Mouse (Mus musculus): ENCODE data around the gene Ddx17. TPM values are rescaled to one million over a fixed set of nuclear protein-coding genes. Genes with fewer than 3 reads are reported as not detected.

The Ddx17 gene
- total and polyA plus RNA-seq, 2 experiments from 2014 or later = 14.9 to 223 TPM

DNA sequence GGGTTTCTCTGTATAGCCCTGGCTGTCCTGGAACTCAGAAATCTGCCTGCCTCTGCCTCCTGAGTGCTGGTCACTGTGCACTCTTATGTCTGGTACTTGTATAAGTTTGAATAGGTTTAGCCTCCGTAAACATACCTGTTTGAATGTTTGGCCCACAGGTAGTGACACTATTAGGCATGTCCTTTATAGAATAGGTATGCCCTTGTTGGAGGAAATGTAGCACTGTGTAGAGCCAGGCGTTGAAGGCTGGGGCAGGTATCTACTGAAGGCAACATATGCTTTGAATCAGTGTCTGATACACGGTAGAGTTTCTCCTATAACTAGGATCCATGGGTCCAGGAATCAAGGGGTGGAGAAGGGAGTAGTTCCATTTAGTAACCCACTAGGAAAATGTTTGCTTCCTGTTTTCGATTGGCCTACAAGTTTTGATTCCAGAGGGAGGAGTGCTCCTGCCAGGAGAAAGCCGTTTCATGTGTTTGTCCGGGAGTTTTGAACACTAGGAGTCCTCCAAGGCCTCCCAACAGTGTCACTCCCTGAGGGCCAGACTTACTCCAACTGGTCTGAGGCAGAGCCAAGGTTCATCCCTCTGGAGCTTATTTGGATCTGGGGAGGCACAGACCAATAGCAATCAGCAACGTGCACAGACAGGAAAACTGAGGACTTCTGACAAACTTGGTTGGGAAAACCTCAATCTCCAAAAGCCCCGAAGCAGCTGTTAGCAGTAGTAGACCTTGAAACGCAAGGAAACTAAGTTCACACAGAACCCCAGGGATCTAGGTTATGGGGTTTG, 20.4 kb downstream of the Ddx17 start:
- Histone ChIP-seq H3K9ac (replicated peaks; ENCODE audit: low read depth, low read length) (no peak overlapping the region), H3K9me3 (replicated peaks; ENCODE audit: control insufficient read depth, low read length) (no peaks in the 10 kb centered on the region), H3K27me3 (ENCODE audit: control insufficient read depth, insufficient read depth, low read length) (no peaks in the 10 kb centered on the region), H3K4me2 (ENCODE audit: low read depth, low read length) (no peak overlapping the region), H3K27ac (ENCODE audit: low read depth) (no peak overlapping the region; the same call in 1 of the 2 replicates), H3K4me1 (ENCODE audit: control insufficient read depth, insufficient read depth) (no peaks in the 10 kb centered on the region), H3K36me3 (replicated peaks; ENCODE audit: control insufficient read depth, insufficient read depth, low read length) (peaks cover 60% of the 10 kb centered on the region), H3K4me3 (ENCODE audit: low read depth, low read length) (no peak overlapping the region)
- ATAC-seq (ENCODE audit: insufficient read depth, low read depth) = peak; percentile 52; the same call in 1 of the 2 replicates
- DNase-seq (ENCODE audit: low spot score) = no peak
- TF ChIP-seq CTCF (IDR thresholded peaks at IDR 0.05; ENCODE audit: low read depth) = no peak
- no peak for TF ChIP-seq EP300 (IDR thresholded peaks at IDR 0.05; ENCODE audit: low read depth)
- WGBS = 51% methylated on average over 9 of the region's 9 CpGs

DNA sequence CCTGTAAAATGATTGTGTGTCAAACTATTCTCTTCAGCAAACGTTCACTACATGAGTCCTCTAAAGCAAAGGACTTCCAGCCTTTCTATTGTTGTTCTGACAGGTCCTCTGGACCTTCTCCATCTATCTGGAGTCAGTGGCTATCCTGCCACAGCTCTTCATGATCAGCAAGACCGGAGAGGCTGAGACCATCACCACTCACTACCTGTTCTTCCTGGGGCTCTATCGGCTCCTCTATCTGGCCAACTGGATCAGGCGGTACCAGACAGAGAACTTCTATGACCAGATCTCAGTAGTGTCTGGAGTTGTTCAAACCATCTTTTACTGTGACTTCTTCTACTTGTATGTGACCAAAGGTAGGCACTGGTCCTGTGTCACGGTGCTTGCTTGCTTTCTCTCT, 21.0 kb downstream of the Ddx17 start:
- WGBS = 73% methylated on average over 5 of the region's 5 CpGs

DNA sequence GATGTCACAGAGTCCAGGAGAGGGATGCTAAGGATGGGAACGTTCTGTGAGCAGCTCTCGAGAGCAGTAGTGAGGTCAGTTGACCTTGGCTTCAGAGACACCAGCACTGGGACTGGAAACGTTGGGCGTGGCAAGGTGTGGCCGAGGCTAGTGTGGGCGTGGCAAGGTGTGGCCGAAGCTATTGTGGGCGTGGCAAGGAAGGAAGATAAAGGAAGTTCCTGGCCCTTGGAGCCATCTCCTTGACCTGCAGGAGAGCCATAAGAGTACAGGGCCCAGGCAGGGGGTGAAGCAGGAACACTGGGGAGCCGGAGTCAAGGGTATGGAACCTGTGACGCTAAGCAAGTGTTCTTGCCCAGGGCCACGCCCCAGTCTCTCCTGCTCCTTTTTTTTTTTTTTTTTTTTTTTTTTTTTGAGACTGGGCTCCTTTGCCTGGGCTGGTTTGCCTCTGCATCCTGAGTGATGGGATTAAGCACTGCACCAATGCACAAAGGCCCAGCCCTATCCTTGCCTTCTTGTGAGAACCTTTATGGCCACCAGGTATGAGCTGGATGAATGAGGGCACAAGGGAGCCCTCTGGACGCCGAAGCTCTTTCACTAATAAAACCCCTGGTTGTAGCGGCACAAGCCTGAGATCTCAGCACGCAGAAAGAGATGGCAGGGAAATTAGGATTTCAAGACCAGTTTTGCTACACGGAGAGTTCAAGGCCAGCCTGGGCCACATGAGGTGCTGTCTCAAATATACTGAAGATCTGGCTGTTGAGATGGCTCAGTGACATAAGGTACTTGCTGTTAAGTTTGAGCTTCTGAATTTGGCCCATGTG, 26.9 kb downstream of the Ddx17 start:
- DNase-seq (ENCODE audit: low spot score) (no peak), ATAC-seq (ENCODE audit: insufficient read depth, low read depth) (no peak)
- H3K4me1 ChIP-seq (ENCODE audit: control insufficient read depth, insufficient read depth) = peaks cover 14% of the 10 kb centered on the region
- H3K4me2 ChIP-seq (ENCODE audit: low read depth, low read length) = no peak overlapping the region
- no peak overlapping the region for H3K9ac ChIP-seq (replicated peaks; ENCODE audit: low read depth, low read length)
- H3K27me3 ChIP-seq (ENCODE audit: control insufficient read depth, insufficient read depth, low read length) = no peaks in the 10 kb centered on the region
- H3K9me3 ChIP-seq (replicated peaks; ENCODE audit: control insufficient read depth, low read length) = no peaks in the 10 kb centered on the region
- no peak for TF ChIP-seq CTCF (IDR thresholded peaks at IDR 0.05; ENCODE audit: low read depth)
- TF ChIP-seq EP300 (IDR thresholded peaks at IDR 0.05; ENCODE audit: low read depth) = no peak
- peaks cover 10% of the 10 kb centered on the region; the same call in 1 of the 2 replicates for H3K36me3 ChIP-seq (replicated peaks; ENCODE audit: control insufficient read depth, insufficient read depth, low read length)
- no peak overlapping the region for H3K4me3 ChIP-seq (ENCODE audit: low read depth, low read length)
- WGBS = 58% methylated on average over 16 of the region's 16 CpGs
- no peak overlapping the region for H3K27ac ChIP-seq (ENCODE audit: low read depth)

More for the DNA sequence above, 21.0 kb downstream of the Ddx17 start:
- Histone ChIP-seq H3K4me1 (ENCODE audit: control insufficient read depth, insufficient read depth) (no peaks in the 10 kb centered on the region), H3K9me3 (replicated peaks; ENCODE audit: control insufficient read depth, low read length) (no peaks in the 10 kb centered on the region), H3K27ac (ENCODE audit: low read depth) (no peak overlapping the region), H3K4me3 (ENCODE audit: low read depth, low read length) (no peak overlapping the region), H3K36me3 (replicated peaks; ENCODE audit: control insufficient read depth, insufficient read depth, low read length) (peaks cover 54% of the 10 kb centered on the region), H3K9ac (replicated peaks; ENCODE audit: low read depth, low read length) (no peak overlapping the region), H3K27me3 (ENCODE audit: control insufficient read depth, insufficient read depth, low read length) (no peaks in the 10 kb centered on the region), H3K4me2 (ENCODE audit: low read depth, low read length) (no peak overlapping the region)
- DNase-seq (ENCODE audit: low spot score) (no peak), ATAC-seq (ENCODE audit: insufficient read depth, low read depth) (no peak)
- no peak for TF ChIP-seq EP300 (IDR thresholded peaks at IDR 0.05; ENCODE audit: low read depth)
- TF ChIP-seq CTCF (IDR thresholded peaks at IDR 0.05; ENCODE audit: low read depth) = no peak

DNA sequence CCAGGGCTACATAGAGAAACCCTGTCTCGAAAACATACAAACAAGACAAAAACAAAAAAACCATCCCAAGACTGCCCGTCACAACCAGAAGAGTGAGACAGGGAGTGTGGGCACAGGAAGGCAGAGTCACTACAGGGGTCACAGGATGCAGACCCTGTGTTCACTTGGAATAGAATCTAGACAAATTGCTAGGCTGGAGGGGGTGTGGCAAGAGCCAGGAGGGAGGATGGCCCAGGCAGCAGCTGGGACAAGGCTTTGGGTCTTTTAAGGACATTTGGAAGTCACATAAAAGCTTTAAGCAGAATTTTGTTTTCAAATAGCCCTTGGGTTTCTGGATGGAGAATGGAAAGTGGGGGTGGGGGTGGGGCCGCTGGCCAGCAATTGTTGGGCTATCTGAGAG, 28.0 kb downstream of the Ddx17 start:
- H3K27me3 ChIP-seq (ENCODE audit: control insufficient read depth, insufficient read depth, low read length) = peaks cover 7% of the 10 kb centered on the region; the same call in 1 of the 2 replicates
- TF ChIP-seq EP300 (IDR thresholded peaks at IDR 0.05; ENCODE audit: low read depth) (no peak), CTCF (IDR thresholded peaks at IDR 0.05; ENCODE audit: low read depth) (no peak)
- no peak overlapping the region for H3K4me3 ChIP-seq (ENCODE audit: low read depth, low read length)
- peaks cover 14% of the 10 kb centered on the region for H3K4me1 ChIP-seq (ENCODE audit: control insufficient read depth, insufficient read depth)
- no peaks in the 10 kb centered on the region for H3K9me3 ChIP-seq (replicated peaks; ENCODE audit: control insufficient read depth, low read length)
- no peak overlapping the region for H3K9ac ChIP-seq (replicated peaks; ENCODE audit: low read depth, low read length)
- H3K36me3 ChIP-seq (replicated peaks; ENCODE audit: control insufficient read depth, insufficient read depth, low read length) = peaks cover 10% of the 10 kb centered on the region; the same call in 1 of the 2 replicates
- DNase-seq (ENCODE audit: low spot score) (no peak), ATAC-seq (ENCODE audit: insufficient read depth, low read depth) (no peak)
- 85% methylated on average over 3 of the region's 3 CpGs for WGBS
- no peak overlapping the region for H3K4me2 ChIP-seq (ENCODE audit: low read depth, low read length)
- H3K27ac ChIP-seq (ENCODE audit: low read depth) = no peak overlapping the region

DNA sequence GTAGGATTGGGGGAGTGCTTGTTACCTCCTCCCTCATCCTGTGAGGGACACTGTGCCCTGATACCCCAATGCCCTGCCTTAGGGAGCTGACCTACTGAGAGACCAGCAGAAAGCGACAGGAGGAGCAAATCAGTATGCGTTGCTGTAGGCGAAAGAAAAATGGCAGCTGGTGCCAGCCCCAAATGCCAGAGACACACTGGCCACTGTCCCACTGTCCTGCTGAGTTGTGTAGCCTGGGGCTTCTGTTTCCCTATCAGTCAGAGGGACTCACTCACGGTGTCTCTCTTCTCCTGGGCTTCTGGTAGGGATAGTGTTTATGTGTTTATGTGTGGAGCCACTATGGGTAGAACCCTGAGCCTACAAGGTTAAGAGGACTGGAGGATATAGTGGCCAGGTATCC, 28.8 kb downstream of the Ddx17 start:
- H3K9me3 ChIP-seq (replicated peaks; ENCODE audit: control insufficient read depth, low read length) = no peaks in the 10 kb centered on the region
- H3K27me3 ChIP-seq (ENCODE audit: control insufficient read depth, insufficient read depth, low read length) = peaks cover 11% of the 10 kb centered on the region; the same call in 1 of the 2 replicates
- H3K4me1 ChIP-seq (ENCODE audit: control insufficient read depth, insufficient read depth) = peaks cover 14% of the 10 kb centered on the region
- peak overlapping the region; percentile 89 for H3K4me2 ChIP-seq (ENCODE audit: low read depth, low read length)
- TF ChIP-seq CTCF (IDR thresholded peaks at IDR 0.05; ENCODE audit: low read depth) (no peak), EP300 (IDR thresholded peaks at IDR 0.05; ENCODE audit: low read depth) (no peak)
- peaks cover 2% of the 10 kb centered on the region; the same call in 1 of the 2 replicates for H3K36me3 ChIP-seq (replicated peaks; ENCODE audit: control insufficient read depth, insufficient read depth, low read length)
- WGBS = 79% methylated on average over 4 of the region's 4 CpGs
- H3K9ac ChIP-seq (replicated peaks; ENCODE audit: low read depth, low read length) = no peak overlapping the region
- no peak for DNase-seq (ENCODE audit: low spot score)
- 0 out of 2 replicates have a peak overlapping the region, but pooled peaks have one; percentile 58 for H3K4me3 ChIP-seq (ENCODE audit: low read depth, low read length)
- ATAC-seq (ENCODE audit: insufficient read depth, low read depth) = no peak
- no peak overlapping the region for H3K27ac ChIP-seq (ENCODE audit: low read depth)

Measured in heart, postnatal 0 days (tissue).